Mouse (Mus musculus) kidney, adult 2 months (tissue): ENCODE measurements around the gene Erp27.

Source experiments
- CTCF ChIP-seq: fragments of 200-500 bp; conservative IDR thresholded peaks from 2 replicates; pipeline ENCODE4 v1.5.1; 2011; ENCODE audit warnings: low read depth, mild to moderate bottlenecking, control low read depth, low read length, moderate library complexity, mixed read lengths; ENCODE audit not compliant: insufficient read depth, insufficient read length
- POLR2A ChIP-seq: fragments of 200-500 bp; IDR thresholded peaks from one replicate; pipeline ENCODE4 v1.6.1; 2011; ENCODE audit warnings: low read depth, low read length, control low read depth

DNA sequence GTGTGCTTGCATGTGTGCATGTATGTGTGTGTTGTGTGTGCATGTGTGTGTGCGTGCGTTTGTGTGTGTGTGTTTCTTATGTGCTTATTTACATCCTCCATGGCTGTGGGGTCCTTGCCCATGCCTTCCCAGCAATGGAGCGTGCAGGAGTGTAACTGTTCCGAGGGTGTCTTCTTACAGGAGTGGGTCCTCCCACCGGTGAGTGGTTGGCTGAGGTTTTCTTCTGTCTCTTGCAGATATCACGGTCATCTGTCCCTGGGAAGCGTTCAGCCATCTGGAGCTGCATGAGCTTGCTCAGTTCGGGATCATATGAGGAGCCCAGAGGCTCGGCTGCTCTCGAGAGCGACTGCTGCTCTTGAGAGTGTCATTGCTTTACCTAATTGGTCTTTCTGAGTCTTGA, 41.0 kb upstream of the Erp27 start:
- no peak for TF ChIP-seq CTCF
- TF ChIP-seq POLR2A = no peak
